Mouse (Mus musculus): ENCODE measurements around the gene Gm10392.

- TF ChIP-seq CTCF (IDR thresholded peaks at IDR 0.05; ENCODE audit: low read depth): no peak
- no peak for TF ChIP-seq EP300 (IDR thresholded peaks at IDR 0.05; ENCODE audit: low read depth)
These were observed 16.5 kb downstream of the Gm10392 start for GRCm38 (mm10) chr11:77502481-77502880.
